14 mouse cellular contexts compared by ENCODE assay signal in the genomic region with DNA sequence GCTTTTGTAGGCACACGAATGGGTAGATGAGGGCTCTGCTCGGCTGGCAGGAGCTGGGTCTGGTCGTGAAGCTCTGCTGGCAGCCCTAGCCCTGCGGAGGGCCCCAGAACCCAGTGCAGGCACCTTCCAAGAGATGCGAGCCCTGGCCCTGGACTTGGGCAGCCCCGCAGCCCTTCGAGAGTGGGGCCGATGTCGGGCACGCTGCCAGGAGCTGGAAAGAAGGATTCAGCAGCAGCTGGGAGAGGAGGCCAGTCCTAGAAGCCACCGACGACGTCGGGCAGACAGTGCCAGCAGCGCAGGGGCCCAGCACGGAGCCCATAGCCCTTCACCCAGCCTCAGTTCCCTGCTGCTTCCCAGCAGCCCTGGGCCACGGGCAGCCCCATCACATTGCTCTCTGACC. TPM values are rescaled to one million over a fixed set of nuclear protein-coding genes. Genes with fewer than 3 reads are reported as not detected.
A peak's percentile ranks its signal among the peaks of the same experiment; 100 is the strongest.
DNase-seq lines count a peak whose midpoint lies in the region; ATAC-seq and TF ChIP-seq lines count a peak whose summit lies in the region.
"Had no signal": no experiment of that assay in that cellular context is flagged by ENCODE, and none has a peak within 500 bp of the region (broad histone marks: within the 10 kb centered on the region; RNA-seq: fewer than 3 reads in every experiment).

No protein-coding gene starts in this region.

- H3K4me3 ChIP-seq in heart, embryonic 12.5 days = no peak overlapping the region
- H3K4me3 ChIP-seq in midbrain, embryonic 10.5 days = no peak overlapping the region
- no peak overlapping the region for H3K4me3 ChIP-seq in midbrain, embryonic 11.5 days (ENCODE audit: low read depth, low read length)
- H3K4me3 ChIP-seq in forebrain, embryonic 12.5 days (replicated peaks) = no peak overlapping the region
- no peak overlapping the region for H3K4me3 ChIP-seq in midbrain, postnatal 0 days (ENCODE audit: low read depth, low read length)
- H3K4me3 ChIP-seq: heart, adult 2 months had no signal

- WGBS in heart, embryonic 12.5 days = 66% methylated on average over 17 of the region's 17 CpGs
- 79% methylated on average over 17 of the region's 17 CpGs for WGBS in midbrain, embryonic 10.5 days
- WGBS in midbrain, embryonic 11.5 days = 75% methylated on average over 17 of the region's 17 CpGs
- WGBS in forebrain, embryonic 12.5 days = 71% methylated on average over 17 of the region's 17 CpGs
- 52% methylated on average over 17 of the region's 17 CpGs for WGBS in midbrain, postnatal 0 days

- H3K36me3 ChIP-seq in heart, embryonic 12.5 days = peaks cover 88% of the 10 kb centered on the region
- peaks cover 97% of the 10 kb centered on the region for H3K36me3 ChIP-seq in midbrain, embryonic 10.5 days
- H3K36me3 ChIP-seq in midbrain, embryonic 11.5 days (ENCODE audit: control insufficient read depth, insufficient read depth, low read length) = peaks cover 36% of the 10 kb centered on the region
- peaks cover 88% of the 10 kb centered on the region for H3K36me3 ChIP-seq in forebrain, embryonic 12.5 days (replicated peaks)
- H3K36me3 ChIP-seq in midbrain, postnatal 0 days (ENCODE audit: insufficient read depth, low read length) = peaks cover 49% of the 10 kb centered on the region

- no peaks in the 10 kb centered on the region for H3K9me3 ChIP-seq in heart, embryonic 12.5 days (replicated peaks)
- no peaks in the 10 kb centered on the region for H3K9me3 ChIP-seq in midbrain, embryonic 10.5 days (replicated peaks)
- H3K9me3 ChIP-seq in midbrain, embryonic 11.5 days (ENCODE audit: control insufficient read depth, low read length) = no peaks in the 10 kb centered on the region
- no peaks in the 10 kb centered on the region for H3K9me3 ChIP-seq in forebrain, embryonic 12.5 days
- no peaks in the 10 kb centered on the region for H3K9me3 ChIP-seq in midbrain, postnatal 0 days (ENCODE audit: low read length)

- no peak overlapping the region for H3K4me2 ChIP-seq in heart, embryonic 12.5 days
- H3K4me2 ChIP-seq in midbrain, embryonic 11.5 days = no peak overlapping the region
- H3K4me2 ChIP-seq in forebrain, embryonic 12.5 days = no peak overlapping the region
- H3K4me2 ChIP-seq in midbrain, postnatal 0 days (ENCODE audit: low read depth, low read length, poor library complexity, severe bottlenecking) = no peak overlapping the region
- H3K4me2 ChIP-seq: liver, embryonic 11.5 days had no signal

- no peak for ATAC-seq in heart, embryonic 12.5 days (ENCODE audit: insufficient number of reproducible peaks, low FRiP score)
- ATAC-seq in midbrain, embryonic 11.5 days (ENCODE audit: low FRiP score) = no peak; the same call in 1 of the 2 replicates
- ATAC-seq in forebrain, embryonic 12.5 days (ENCODE audit: low FRiP score) = 0 out of 2 replicates have a peak, but pooled peaks have one; percentile 25
- ATAC-seq in midbrain, postnatal 0 days (ENCODE audit: low FRiP score) = no peak
- ATAC-seq in erythroblast, adult 5-6 weeks (replicated peaks; ENCODE audit: low FRiP score, poor library complexity, severe bottlenecking) = no peak

- DNase-seq in heart, postnatal 36 days = no peak
- no peak for DNase-seq in midbrain, embryonic 10.5 days (ENCODE audit: low spot score)
- no peak for DNase-seq in midbrain, embryonic 11.5 days (ENCODE audit: low spot score, missing footprints)
- DNase-seq in midbrain, postnatal 0 days (ENCODE audit: low spot score) = peak; percentile 63
- DNase-seq in c-Kit-positive CD71-positive TER-119-positive erythroid progenitor cells, embryonic 14.5 days (ENCODE audit: low spot score) = no peak
- DNase-seq: kidney, adult 11 months; layer of hippocampus, postnatal 36 days; thymus, adult 18-20 months had no signal

- no peaks in the 10 kb centered on the region for H3K4me1 ChIP-seq in heart, embryonic 12.5 days (replicated peaks)
- H3K4me1 ChIP-seq in midbrain, embryonic 10.5 days = 0 out of 2 replicates have a peak, but pooled peaks cover 3% of the 10 kb centered on the region
- H3K4me1 ChIP-seq in midbrain, embryonic 11.5 days (ENCODE audit: control insufficient read depth, insufficient read depth, low read length) = no peaks in the 10 kb centered on the region
- no peaks in the 10 kb centered on the region; the same call in 1 of the 2 replicates for H3K4me1 ChIP-seq in forebrain, embryonic 12.5 days
- no peaks in the 10 kb centered on the region for H3K4me1 ChIP-seq in midbrain, postnatal 0 days (ENCODE audit: insufficient read depth, low read length)

- no peak overlapping the region for H3K27ac ChIP-seq in heart, embryonic 12.5 days (ENCODE audit: poor library complexity, severe bottlenecking)
- 0 out of 2 replicates have a peak overlapping the region, but pooled peaks have one; percentile 24 for H3K27ac ChIP-seq in midbrain, embryonic 10.5 days (replicated peaks)
- H3K27ac ChIP-seq in midbrain, embryonic 11.5 days (ENCODE audit: low read depth, low read length) = no peak overlapping the region
- H3K27ac ChIP-seq in forebrain, embryonic 12.5 days = 0 out of 2 replicates have a peak overlapping the region, but pooled peaks have one; percentile 19
- no peak overlapping the region for H3K27ac ChIP-seq in midbrain, postnatal 0 days (ENCODE audit: low read depth, low read length)
- H3K27ac ChIP-seq: heart, adult 2 months had no signal

- intact Hi-C loops in heart, postnatal 36 days (cut with DNase I) = no loop called here

- H3K27me3 ChIP-seq in heart, embryonic 12.5 days (replicated peaks) = no peaks in the 10 kb centered on the region
- no peaks in the 10 kb centered on the region for H3K27me3 ChIP-seq in midbrain, embryonic 10.5 days (ENCODE audit: low read depth, poor library complexity, severe bottlenecking)
- H3K27me3 ChIP-seq in midbrain, embryonic 11.5 days (ENCODE audit: control insufficient read depth, insufficient read depth, low read length) = no peaks in the 10 kb centered on the region
- no peaks in the 10 kb centered on the region for H3K27me3 ChIP-seq in forebrain, embryonic 12.5 days
- H3K27me3 ChIP-seq in midbrain, postnatal 0 days (ENCODE audit: insufficient read depth, low read length) = no peaks in the 10 kb centered on the region

- 0 out of 2 replicates have a peak overlapping the region, but pooled peaks have one; percentile 3 for H3K9ac ChIP-seq in heart, embryonic 12.5 days
- H3K9ac ChIP-seq in midbrain, embryonic 11.5 days (ENCODE audit: low read length) = no peak overlapping the region
- no peak overlapping the region for H3K9ac ChIP-seq in forebrain, embryonic 12.5 days
- no peak overlapping the region for H3K9ac ChIP-seq in midbrain, postnatal 0 days (replicated peaks; ENCODE audit: low read length, poor library complexity, severe bottlenecking)

- no peak for TF ChIP-seq CTCF in midbrain, postnatal 0 days (IDR thresholded peaks at IDR 0.05)

RNA-seq across cellular contexts. Expression of gene Arhgef40, which starts 12.3 kb away (rescaled TPM):
- polyA plus RNA-seq in heart, embryonic 12.5 days (2016; fragmentation: Nextera tagmentation; extraction: Ambion mirVana) = 104 and 111 TPM in 2 replicates
- 10 to 100 TPM; 30.3 to 34.7 TPM for total RNA-seq in heart, postnatal 36 days (2021)
- 85.4 and 99.8 TPM in 2 replicates for polyA plus RNA-seq in midbrain, embryonic 10.5 days (2016; fragmentation: Nextera tagmentation; extraction: Ambion mirVana)
- 50.4 and 52.8 TPM in 2 replicates for polyA plus RNA-seq in midbrain, embryonic 11.5 days (2014; fragmentation: Nextera tagmentation; extraction: Ambion mirVana)
- 116 and 117 TPM in 2 replicates for polyA plus RNA-seq in forebrain, embryonic 12.5 days (2016; fragmentation: Nextera tagmentation; extraction: Ambion mirVana)
- total RNA-seq in midbrain, postnatal 0 days (2014; rRNA removed) = 93.8 and 108 TPM in 2 replicates
- 58.0 and 66.1 TPM in 2 replicates for polyA plus RNA-seq in midbrain, postnatal 0 days (2015; fragmentation: Nextera tagmentation; extraction: Ambion mirVana)
- total RNA-seq in erythroblast, adult 5-6 weeks (2015; ENCODE audit: low replicate concordance) = 4.8 TPM in 1 of 2 replicates, not detected in the other
- 2.3 and 14.1 TPM in 2 replicates for total RNA-seq in erythroblast, adult 5-6 weeks (2017; ENCODE audit: low replicate concordance)

RNA-seq across cellular contexts. Expression of gene Tmem253, which starts 18.6 kb away (rescaled TPM):
- 0.50 and 0.80 TPM in 2 replicates for polyA plus RNA-seq in heart, embryonic 12.5 days (2016; fragmentation: Nextera tagmentation; extraction: Ambion mirVana)
- total RNA-seq in heart, postnatal 36 days (2021) = 1 to 10 TPM; 2.1 to 2.3 TPM
- polyA plus RNA-seq in midbrain, embryonic 10.5 days (2016; fragmentation: Nextera tagmentation; extraction: Ambion mirVana) = 0.67 and 1.2 TPM in 2 replicates
- 1.0 and 1.5 TPM in 2 replicates for polyA plus RNA-seq in midbrain, embryonic 11.5 days (2014; fragmentation: Nextera tagmentation; extraction: Ambion mirVana)
- polyA plus RNA-seq in forebrain, embryonic 12.5 days (2016; fragmentation: Nextera tagmentation; extraction: Ambion mirVana) = 1.1 TPM in 2 replicates
- not detected in 2 replicates for total RNA-seq in midbrain, postnatal 0 days (2014; rRNA removed)
- 0.18 and 0.81 TPM in 2 replicates for polyA plus RNA-seq in midbrain, postnatal 0 days (2015; fragmentation: Nextera tagmentation; extraction: Ambion mirVana)
- not detected in 2 replicates for total RNA-seq in erythroblast, adult 5-6 weeks (2015; ENCODE audit: low replicate concordance)
- total RNA-seq in erythroblast, adult 5-6 weeks (2017; ENCODE audit: low replicate concordance) = not detected in 2 replicates

RNA-seq across cellular contexts. Expression of gene Zfp219, which starts 23.7 kb away (rescaled TPM):
- polyA plus RNA-seq in heart, embryonic 12.5 days (2016; fragmentation: Nextera tagmentation; extraction: Ambion mirVana) = 21.5 and 23.6 TPM in 2 replicates
- total RNA-seq in heart, postnatal 36 days (2021) = 10 to 100 TPM; 27.8 to 31.7 TPM
- polyA plus RNA-seq in midbrain, embryonic 10.5 days (2016; fragmentation: Nextera tagmentation; extraction: Ambion mirVana) = 89.4 and 96.6 TPM in 2 replicates
- 91.9 and 110 TPM in 2 replicates for polyA plus RNA-seq in midbrain, embryonic 11.5 days (2014; fragmentation: Nextera tagmentation; extraction: Ambion mirVana)
- polyA plus RNA-seq in forebrain, embryonic 12.5 days (2016; fragmentation: Nextera tagmentation; extraction: Ambion mirVana) = 97.1 and 101 TPM in 2 replicates
- total RNA-seq in midbrain, postnatal 0 days (2014; rRNA removed) = 60.4 and 65.5 TPM in 2 replicates
- polyA plus RNA-seq in midbrain, postnatal 0 days (2015; fragmentation: Nextera tagmentation; extraction: Ambion mirVana) = 23.5 TPM in 2 replicates
- 0.58 and 1.9 TPM in 2 replicates for total RNA-seq in erythroblast, adult 5-6 weeks (2015; ENCODE audit: low replicate concordance)
- 3.1 and 3.8 TPM in 2 replicates for total RNA-seq in erythroblast, adult 5-6 weeks (2017; ENCODE audit: low replicate concordance)

RNA-seq across cellular contexts. Expression of gene Olfr221, which starts 45.4 kb away (rescaled TPM):
- polyA plus RNA-seq in heart, embryonic 12.5 days (2016; fragmentation: Nextera tagmentation; extraction: Ambion mirVana) = not detected in 2 replicates
- total RNA-seq in heart, postnatal 36 days (2021) = not detected
- polyA plus RNA-seq in midbrain, embryonic 10.5 days (2016; fragmentation: Nextera tagmentation; extraction: Ambion mirVana) = not detected in 2 replicates
- polyA plus RNA-seq in midbrain, embryonic 11.5 days (2014; fragmentation: Nextera tagmentation; extraction: Ambion mirVana) = not detected in 2 replicates
- polyA plus RNA-seq in forebrain, embryonic 12.5 days (2016; fragmentation: Nextera tagmentation; extraction: Ambion mirVana) = not detected in 2 replicates
- not detected in 2 replicates for total RNA-seq in midbrain, postnatal 0 days (2014; rRNA removed)
- not detected in 2 replicates for polyA plus RNA-seq in midbrain, postnatal 0 days (2015; fragmentation: Nextera tagmentation; extraction: Ambion mirVana)
- not detected in 2 replicates for total RNA-seq in erythroblast, adult 5-6 weeks (2015; ENCODE audit: low replicate concordance)
- 0.56 TPM in 1 of 2 replicates, not detected in the other for total RNA-seq in erythroblast, adult 5-6 weeks (2017; ENCODE audit: low replicate concordance)
- total RNA-seq: CH12.LX; heart, adult 2 months; layer of hippocampus, postnatal 36 days had no signal
- polyA plus RNA-seq: heart, adult 2 months; liver, embryonic 11.5 days had no signal

Comparison
In these comparisons a context has a peak if more than half of its experiments do, and no peak if none do; other contexts are left out.
1. H3K27ac ChIP-seq: peak in midbrain, embryonic 10.5 days (single experiment) and forebrain, embryonic 12.5 days (single experiment); none in heart, embryonic 12.5 days (single experiment), midbrain, embryonic 11.5 days (single experiment) and midbrain, postnatal 0 days (single experiment).